Mouse (Mus musculus) brain, embryonic 14.5 days (tissue): ENCODE data around the gene Dscaml1.

Experiments used
- CTCF ChIP-seq: fragments of 200-500 bp; IDR thresholded peaks from 2 replicates; pipeline ENCODE4 v1.5.1; 2012; ENCODE audit warnings: inconsistent platforms, mild to moderate bottlenecking, moderate library complexity, borderline replicate concordance; ENCODE audit not compliant: insufficient read depth, insufficient read length; ENCODE audit errors: extremely low read depth
- POLR2A ChIP-seq: fragments of 200-500 bp; IDR thresholded peaks from 2 replicates; pipeline ENCODE4 v1.6.1; 2012; ENCODE audit warnings: mild to moderate bottlenecking, inconsistent platforms, borderline replicate concordance; ENCODE audit not compliant: poor library complexity, insufficient read depth, insufficient read length, severe bottlenecking; ENCODE audit errors: extremely low read depth

- no peak for TF ChIP-seq POLR2A
- no peak for TF ChIP-seq CTCF
Measured at GRCm38 (mm10) chr9:45500071-45500595, 73.7 kb downstream of the Dscaml1 start.
